In genomic region chr4:85434734-85435133, GRCm38 (mm10) we compare ENCODE assay signal across 17 mouse cellular contexts.
DNase-seq lines count a peak whose midpoint lies in the region; ATAC-seq lines count a peak whose summit lies in the region.
"Had no signal": no experiment of that assay in that cellular context is flagged by ENCODE, and none has a peak within 500 bp of the region (broad histone marks: within the 10 kb centered on the region; RNA-seq: fewer than 3 reads in every experiment).

No protein-coding gene starts in this region.

- DNase-seq in kidney, adult 18-20 months = no peak
- DNase-seq in brain, adult 2 months (ENCODE audit: low read depth, low spot score) = peak; percentile 12
- DNase-seq in forelimb bud, embryonic 11.5 days (ENCODE audit: low read depth, low spot score) = peak; percentile 32
- DNase-seq in liver, embryonic 11.5 days (ENCODE audit: low spot score) = no peak
- DNase-seq: adrenal gland, postnatal 10 days; B cell, adult 2 months; cerebellum, postnatal 36 days; forebrain, postnatal 0 days; layer of hippocampus, postnatal 36 days; liver; thymus, postnatal 36 days had no signal

- no peak overlapping the region for H3K9ac ChIP-seq in kidney, embryonic 14.5 days (ENCODE audit: low read depth, low read length)
- H3K9ac ChIP-seq in limb, embryonic 12.5 days (replicated peaks) = no peak overlapping the region
- H3K9ac ChIP-seq in liver, embryonic 12.5 days = no peak overlapping the region
- no peak overlapping the region for H3K9ac ChIP-seq in liver, embryonic 11.5 days (ENCODE audit: low read depth, low read length)
- H3K9ac ChIP-seq: forebrain, postnatal 0 days; neural tube, embryonic 13.5 days had no signal

- WGBS in kidney, embryonic 14.5 days = 17% methylated on average over 8 of the region's 8 CpGs
- WGBS in limb, embryonic 12.5 days = 9% methylated on average over 8 of the region's 8 CpGs
- 49% methylated on average over 8 of the region's 8 CpGs for WGBS in liver, embryonic 12.5 days (ENCODE audit: insufficient replicate concordance)
- 48% methylated on average over 8 of the region's 8 CpGs for WGBS in liver, embryonic 11.5 days

- H3K4me3 ChIP-seq in kidney, embryonic 14.5 days (ENCODE audit: low read length) = no peak overlapping the region
- H3K4me3 ChIP-seq in limb, embryonic 12.5 days (replicated peaks) = no peak overlapping the region
- no peak overlapping the region for H3K4me3 ChIP-seq in liver, embryonic 12.5 days
- no peak overlapping the region for H3K4me3 ChIP-seq in liver, embryonic 11.5 days (ENCODE audit: low read depth, low read length)
- H3K4me3 ChIP-seq: heart, adult 2 months; neural tube, embryonic 13.5 days had no signal

- no peak overlapping the region for H3K4me2 ChIP-seq in kidney, embryonic 14.5 days (replicated peaks; ENCODE audit: low read depth, low read length)
- peak overlapping the region; percentile 20; the same call in 1 of the 2 replicates for H3K4me2 ChIP-seq in limb, embryonic 12.5 days
- H3K4me2 ChIP-seq in liver, embryonic 12.5 days = no peak overlapping the region
- no peak overlapping the region for H3K4me2 ChIP-seq in liver, embryonic 11.5 days
- H3K4me2 ChIP-seq: neural tube, embryonic 13.5 days had no signal

- H3K9me3 ChIP-seq in kidney, embryonic 14.5 days (ENCODE audit: control insufficient read depth, low read length) = no peaks in the 10 kb centered on the region
- H3K9me3 ChIP-seq in limb, embryonic 12.5 days = no peaks in the 10 kb centered on the region
- no peaks in the 10 kb centered on the region for H3K9me3 ChIP-seq in liver, embryonic 12.5 days (replicated peaks)
- no peaks in the 10 kb centered on the region for H3K9me3 ChIP-seq in liver, embryonic 11.5 days (ENCODE audit: control insufficient read depth, low read length)
- H3K9me3 ChIP-seq: neural tube, embryonic 13.5 days had no signal

- peak; percentile 49; the same call in 1 of the 2 replicates for ATAC-seq in kidney, embryonic 14.5 days (ENCODE audit: low FRiP score, low TSS enrichment)
- ATAC-seq in limb, embryonic 12.5 days (ENCODE audit: insufficient number of reproducible peaks, insufficient read depth, low FRiP score, low TSS enrichment, low read depth) = no peak
- no peak for ATAC-seq in liver, embryonic 12.5 days
- no peak for ATAC-seq in liver, embryonic 11.5 days (replicated peaks; ENCODE audit: low FRiP score)
- ATAC-seq: forebrain, postnatal 0 days had no signal

- no peaks in the 10 kb centered on the region for H3K4me1 ChIP-seq in kidney, embryonic 14.5 days (ENCODE audit: control insufficient read depth, insufficient read depth, low read length)
- peaks cover 17% of the 10 kb centered on the region for H3K4me1 ChIP-seq in limb, embryonic 12.5 days (replicated peaks)
- no peaks in the 10 kb centered on the region for H3K4me1 ChIP-seq in liver, embryonic 12.5 days
- no peaks in the 10 kb centered on the region for H3K4me1 ChIP-seq in liver, embryonic 11.5 days (replicated peaks; ENCODE audit: control insufficient read depth, insufficient read depth, low read length)

- H3K27ac ChIP-seq in kidney, embryonic 14.5 days (ENCODE audit: low read depth, low read length) = no peak overlapping the region
- H3K27ac ChIP-seq in limb, embryonic 12.5 days = no peak overlapping the region
- H3K27ac ChIP-seq in liver, embryonic 12.5 days = no peak overlapping the region
- H3K27ac ChIP-seq in liver, embryonic 11.5 days (ENCODE audit: low read depth, low read length) = no peak overlapping the region
- H3K27ac ChIP-seq: heart, adult 2 months; macrophage; neural tube, embryonic 13.5 days had no signal

- H3K27me3 ChIP-seq in kidney, embryonic 14.5 days (ENCODE audit: control insufficient read depth, insufficient read depth, low read length) = no peaks in the 10 kb centered on the region
- no peaks in the 10 kb centered on the region; the same call in 1 of the 2 replicates for H3K27me3 ChIP-seq in limb, embryonic 12.5 days
- H3K27me3 ChIP-seq in liver, embryonic 12.5 days (replicated peaks) = no peaks in the 10 kb centered on the region
- no peaks in the 10 kb centered on the region for H3K27me3 ChIP-seq in liver, embryonic 11.5 days (replicated peaks; ENCODE audit: control insufficient read depth, insufficient read depth, low read length)
- H3K27me3 ChIP-seq: neural tube, embryonic 13.5 days had no signal

- H3K36me3 ChIP-seq in kidney, embryonic 14.5 days (ENCODE audit: control insufficient read depth, insufficient read depth, low read length) = no peaks in the 10 kb centered on the region
- no peaks in the 10 kb centered on the region for H3K36me3 ChIP-seq in limb, embryonic 12.5 days
- H3K36me3 ChIP-seq in liver, embryonic 12.5 days = no peaks in the 10 kb centered on the region
- no peaks in the 10 kb centered on the region for H3K36me3 ChIP-seq in liver, embryonic 11.5 days (ENCODE audit: control insufficient read depth, insufficient read depth, low read length)
- H3K36me3 ChIP-seq: neural tube, embryonic 13.5 days had no signal

Comparison
In these comparisons a context has a peak if more than half of its experiments do, and no peak if none do; other contexts are left out.
1. DNase-seq: peak in brain, adult 2 months (single experiment) and forelimb bud, embryonic 11.5 days (single experiment); none in kidney, adult 18-20 months (single experiment) and liver, embryonic 11.5 days (single experiment).